Mouse (Mus musculus): ENCODE data around the gene Lhfp.
A peak's percentile ranks its signal among the peaks of the same experiment; 100 is the strongest.

Lhfp gene

GRCm38 (mm10) chr3:53041411-53042239, at the start of gene Lhfp:
TSS of gene Lhfp (plus strand) at chr3:53041528.
- no peak for DNase-seq (ENCODE audit: low read depth)

- DNase-seq (ENCODE audit: low read depth), result no peak
Observed at GRCm38 (mm10) chr3:52993296-52993695, 48.0 kb upstream of the Lhfp start.

- DNase-seq (ENCODE audit: low read depth), result no peak
Observed at GRCm38 (mm10) chr3:52994666-52995065, 46.7 kb upstream of the Lhfp start.

GRCm38 (mm10) chr3:52996635-52997034, 44.7 kb upstream of the Lhfp start:
- no peak for DNase-seq (ENCODE audit: low read depth)

GRCm38 (mm10) chr3:52997381-52997780, 43.9 kb upstream of the Lhfp start:
- no peak for DNase-seq (ENCODE audit: low read depth)

GRCm38 (mm10) chr3:52999016-52999744, 42.1 kb upstream of the Lhfp start:
- DNase-seq (ENCODE audit: low read depth), result no peak

GRCm38 (mm10) chr3:52999996-53000395, 41.3 kb upstream of the Lhfp start:
- no peak for DNase-seq (ENCODE audit: low read depth)

GRCm38 (mm10) chr3:53002076-53002475, 39.3 kb upstream of the Lhfp start:
- DNase-seq (ENCODE audit: low read depth), result no peak

- no peak for DNase-seq (ENCODE audit: low read depth)
Observed at GRCm38 (mm10) chr3:53004406-53005114, 36.8 kb upstream of the Lhfp start.

GRCm38 (mm10) chr3:53007411-53007810, 33.9 kb upstream of the Lhfp start:
- DNase-seq (ENCODE audit: low read depth), result no peak

- peak; percentile 67 for DNase-seq (ENCODE audit: low read depth)
Observed at GRCm38 (mm10) chr3:53016436-53017340, 24.6 kb upstream of the Lhfp start, which contains the start of gene Cog6. TSS of gene Cog6 (minus strand) at chr3:53017237.

- DNase-seq (ENCODE audit: low read depth), result no peak
Observed at GRCm38 (mm10) chr3:53027333-53027732, 14.0 kb upstream of the Lhfp start.

GRCm38 (mm10) chr3:53029046-53029445, 12.3 kb upstream of the Lhfp start:
- no peak for DNase-seq (ENCODE audit: low read depth)

GRCm38 (mm10) chr3:53031586-53031985, 9.7 kb upstream of the Lhfp start:
- DNase-seq (ENCODE audit: low read depth), result no peak

- DNase-seq (ENCODE audit: low read depth), result no peak
Observed at GRCm38 (mm10) chr3:53032432-53032831, 8.9 kb upstream of the Lhfp start.

- DNase-seq (ENCODE audit: low read depth), result no peak
Observed at GRCm38 (mm10) chr3:53033448-53033847, 7.9 kb upstream of the Lhfp start.

GRCm38 (mm10) chr3:53036076-53036475, 5.3 kb upstream of the Lhfp start:
- DNase-seq (ENCODE audit: low read depth), result no peak

GRCm38 (mm10) chr3:53036941-53037340, 4.4 kb upstream of the Lhfp start:
- DNase-seq (ENCODE audit: low read depth), result no peak

- no peak for DNase-seq (ENCODE audit: low read depth)
Observed at GRCm38 (mm10) chr3:53038913-53039312, 2.4 kb upstream of the Lhfp start.

GRCm38 (mm10) chr3:53039746-53040145, 1.6 kb upstream of the Lhfp start:
- DNase-seq (ENCODE audit: low read depth), result no peak

- DNase-seq (ENCODE audit: low read depth), result no peak
Observed at GRCm38 (mm10) chr3:53040593-53041410, 526 bp upstream of the Lhfp start.

All from fibroblast of lung, adult 2 months (primary cell).